In the genomic region with DNA sequence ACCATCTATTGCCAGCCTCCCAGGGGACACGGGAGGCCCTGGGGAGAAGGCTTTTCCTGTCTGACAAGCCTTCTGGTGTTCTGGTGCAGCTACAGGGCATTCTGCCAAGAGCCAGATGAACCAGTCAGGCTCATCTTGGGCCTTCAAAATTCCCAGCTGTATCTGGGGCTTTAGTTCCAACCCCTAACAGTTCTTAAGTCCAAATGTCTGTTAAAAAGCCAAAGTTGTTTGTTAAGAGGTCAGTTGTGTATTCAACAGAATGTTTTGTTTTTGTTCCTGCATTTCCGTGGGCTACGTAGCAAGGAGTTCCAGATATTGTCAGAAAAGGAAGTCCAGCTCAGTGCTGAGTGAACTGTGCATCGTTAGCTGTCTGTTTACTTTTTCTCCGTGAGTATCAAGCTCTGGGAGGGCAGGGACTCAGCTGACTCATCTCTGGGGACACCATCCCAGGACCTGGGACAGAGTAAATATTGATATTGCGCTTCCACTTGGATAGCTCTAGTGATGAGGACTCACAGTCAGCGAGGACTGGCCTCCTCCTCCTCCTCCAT, we compare ENCODE assay signal across 8 mouse cellular contexts. TPM values are rescaled to one million over a fixed set of nuclear protein-coding genes. Genes with fewer than 3 reads are reported as not detected.
DNase-seq lines count a peak whose midpoint lies in the region; ATAC-seq and TF ChIP-seq lines count a peak whose summit lies in the region.

No protein-coding gene starts in this region.

- no peak for TF ChIP-seq POLR2A in thymus, adult 2 months (IDR thresholded peaks at IDR 0.05; ENCODE audit: control insufficient read depth, extremely low read depth, insufficient read depth, low read length, poor library complexity)

- no peak overlapping the region for H3K4me3 ChIP-seq in thymus, adult 2 months (ENCODE audit: control insufficient read depth, insufficient read depth, low read length)
- H3K4me3 ChIP-seq in kidney, embryonic 15.5 days (replicated peaks) = no peak overlapping the region
- no peak overlapping the region for H3K4me3 ChIP-seq in lung, postnatal 0 days (ENCODE audit: low read depth, low read length)
- no peak overlapping the region for H3K4me3 ChIP-seq in forebrain, embryonic 12.5 days (replicated peaks)

- WGBS in thymus, adult 2 months = 64% methylated on average over 7 of the region's 7 CpGs
- 38% methylated on average over 7 of the region's 7 CpGs for WGBS in kidney, embryonic 15.5 days
- 11% methylated on average over 7 of the region's 7 CpGs for WGBS in lung, postnatal 0 days
- 79% methylated on average over 7 of the region's 7 CpGs for WGBS in forebrain, embryonic 12.5 days

- no peaks in the 10 kb centered on the region for H3K9me3 ChIP-seq in kidney, embryonic 15.5 days (replicated peaks)
- H3K9me3 ChIP-seq in lung, postnatal 0 days (ENCODE audit: low read length) = no peaks in the 10 kb centered on the region
- no peaks in the 10 kb centered on the region for H3K9me3 ChIP-seq in forebrain, embryonic 12.5 days

- no peak for TF ChIP-seq CTCF in thymus, adult 2 months (IDR thresholded peaks at IDR 0.05; ENCODE audit: borderline replicate concordance, control insufficient read depth, extremely low read depth, insufficient read depth, low read length, poor library complexity)
- no peak for TF ChIP-seq CTCF in lung, postnatal 0 days (IDR thresholded peaks at IDR 0.05)

- no peak overlapping the region for H3K9ac ChIP-seq in kidney, embryonic 15.5 days
- H3K9ac ChIP-seq in lung, postnatal 0 days (replicated peaks; ENCODE audit: low read depth) = no peak overlapping the region
- H3K9ac ChIP-seq in forebrain, embryonic 12.5 days = no peak overlapping the region

- no peaks in the 10 kb centered on the region for H3K36me3 ChIP-seq in thymus, adult 2 months (ENCODE audit: control insufficient read depth, insufficient read depth, low read length)
- no peaks in the 10 kb centered on the region for H3K36me3 ChIP-seq in kidney, embryonic 15.5 days
- H3K36me3 ChIP-seq in lung, postnatal 0 days (ENCODE audit: insufficient read depth, low read length) = no peaks in the 10 kb centered on the region
- no peaks in the 10 kb centered on the region for H3K36me3 ChIP-seq in forebrain, embryonic 12.5 days (replicated peaks)

- peak; percentile 81 for TF ChIP-seq EP300 in lung, postnatal 0 days (IDR thresholded peaks at IDR 0.05)

- no peaks in the 10 kb centered on the region for H3K27me3 ChIP-seq in thymus, adult 2 months (ENCODE audit: control insufficient read depth, insufficient read depth, low read length)
- no peaks in the 10 kb centered on the region for H3K27me3 ChIP-seq in kidney, embryonic 15.5 days
- H3K27me3 ChIP-seq in lung, postnatal 0 days (replicated peaks; ENCODE audit: insufficient read depth, low read length) = no peaks in the 10 kb centered on the region
- H3K27me3 ChIP-seq in forebrain, embryonic 12.5 days = no peaks in the 10 kb centered on the region

- ATAC-seq in kidney, embryonic 15.5 days (replicated peaks; ENCODE audit: low FRiP score) = no peak
- peak; percentile 96 for ATAC-seq in lung, postnatal 0 days
- no peak for ATAC-seq in forebrain, embryonic 12.5 days (ENCODE audit: low FRiP score)

- no peak overlapping the region for H3K4me2 ChIP-seq in kidney, embryonic 15.5 days
- no peak overlapping the region for H3K4me2 ChIP-seq in lung, postnatal 0 days (replicated peaks; ENCODE audit: low read depth, low read length)
- H3K4me2 ChIP-seq in forebrain, embryonic 12.5 days = no peak overlapping the region

- H3K27ac ChIP-seq in thymus, adult 2 months (ENCODE audit: control insufficient read depth, insufficient read depth, low read length) = 0 out of 2 replicates have a peak overlapping the region, but pooled peaks have one; percentile 43
- H3K27ac ChIP-seq in kidney, embryonic 15.5 days = peak overlapping the region; percentile 64; the same call in 1 of the 2 replicates
- H3K27ac ChIP-seq in lung, postnatal 0 days (ENCODE audit: low read length) = peak overlapping the region; percentile 78
- no peak overlapping the region for H3K27ac ChIP-seq in forebrain, embryonic 12.5 days

- H3K4me1 ChIP-seq in thymus, adult 2 months (replicated peaks; ENCODE audit: control insufficient read depth, insufficient read depth, low read length) = no peaks in the 10 kb centered on the region
- peaks cover 9% of the 10 kb centered on the region; the same call in 1 of the 2 replicates for H3K4me1 ChIP-seq in kidney, embryonic 15.5 days
- no peaks in the 10 kb centered on the region for H3K4me1 ChIP-seq in lung, postnatal 0 days (ENCODE audit: insufficient read depth, low read depth, low read length)
- no peaks in the 10 kb centered on the region for H3K4me1 ChIP-seq in forebrain, embryonic 12.5 days

- no peak for DNase-seq in thymus, adult 2 months
- DNase-seq in thymus, postnatal 4 days = no peak
- peak; percentile 82 to 85 for DNase-seq in heart, adult 18-20 months
- peak; percentile 85 for DNase-seq in lung, postnatal 0 days (ENCODE audit: low spot score)
- no peak for DNase-seq in thymus, adult 18-20 months
- no peak for DNase-seq in left cerebral cortex, adult 11 months (ENCODE audit: low spot score)

RNA-seq across cellular contexts. Expression of a gene that starts 11.5 kb away (rescaled TPM):
- polyA plus RNA-seq in thymus, adult 2 months (2012; rRNA removed) = 85.4 and 89.8 TPM in 2 replicates
- total RNA-seq in heart, adult 18-20 months (2021) = 100 to 1,000 TPM; 433 to 445 TPM
- polyA plus RNA-seq in kidney, embryonic 15.5 days (2015; fragmentation: Nextera tagmentation; extraction: Ambion mirVana) = 23.5 and 25.7 TPM in 2 replicates
- polyA plus RNA-seq in lung, postnatal 0 days (2015; fragmentation: Nextera tagmentation; extraction: Ambion mirVana) = 30.4 and 32.6 TPM in 2 replicates
- polyA plus RNA-seq in forebrain, embryonic 12.5 days (2016; fragmentation: Nextera tagmentation; extraction: Ambion mirVana) = 79.5 and 95.0 TPM in 2 replicates

RNA-seq across cellular contexts. Expression of a gene that starts 12.2 kb away (rescaled TPM):
- 40.2 and 45.7 TPM in 2 replicates for polyA plus RNA-seq in thymus, adult 2 months (2012; rRNA removed)
- 10 to 100 TPM; 24.0 to 27.0 TPM for total RNA-seq in heart, adult 18-20 months (2021)
- 59.1 and 62.7 TPM in 2 replicates for polyA plus RNA-seq in kidney, embryonic 15.5 days (2015; fragmentation: Nextera tagmentation; extraction: Ambion mirVana)
- polyA plus RNA-seq in lung, postnatal 0 days (2015; fragmentation: Nextera tagmentation; extraction: Ambion mirVana) = 41.1 and 41.4 TPM in 2 replicates
- polyA plus RNA-seq in forebrain, embryonic 12.5 days (2016; fragmentation: Nextera tagmentation; extraction: Ambion mirVana) = 46.9 and 47.6 TPM in 2 replicates

Comparison
In these comparisons a context has a peak if more than half of its experiments do, and no peak if none do; other contexts are left out.
1. DNase-seq: peak in heart, adult 18-20 months (2 of 2) and lung, postnatal 0 days (single experiment); none in thymus, adult 2 months (single experiment), thymus, postnatal 4 days (single experiment), thymus, adult 18-20 months (0 of 2) and left cerebral cortex, adult 11 months (single experiment).